Mouse (Mus musculus) ES-Bruce4 (cell line): ENCODE results near the gene Ctdspl. TPM values are rescaled to one million over a fixed set of nuclear protein-coding genes. Genes with fewer than 3 reads are reported as not detected.
A peak's percentile ranks its signal among the peaks of the same experiment; 100 is the strongest.

ENCODE experiments used
- H3K27ac ChIP-seq: 2 replicates; pipeline ENCODE4 v1.5.1; 2012; ENCODE audit warnings: low read length, inconsistent platforms; ENCODE audit not compliant: insufficient read depth
- H3K27me3 ChIP-seq: 2 replicates; pipeline ENCODE4 v1.6.1; 2012; ENCODE audit warnings: mild to moderate bottlenecking, low read length, inconsistent platforms; ENCODE audit not compliant: control insufficient read depth, poor library complexity, insufficient read depth, severe bottlenecking
- H3K36me3 ChIP-seq: 2 replicates; pipeline ENCODE4 v1.6.1; 2012; ENCODE audit warnings: inconsistent platforms, mild to moderate bottlenecking, low read length, moderate library complexity; ENCODE audit not compliant: control insufficient read depth, poor library complexity, insufficient read depth, severe bottlenecking
- H3K4me1 ChIP-seq: one replicate; pipeline ENCODE4 v1.8.1; 2011; ENCODE audit warnings: low read length; ENCODE audit not compliant: control insufficient read depth, insufficient read depth
- H3K4me3 ChIP-seq: 2 replicates; pipeline ENCODE4 v1.5.1; 2011; ENCODE audit warnings: low read depth, mild to moderate bottlenecking, low read length
- H3K9ac ChIP-seq: 2 replicates; pipeline ENCODE4 v1.6.1; 2012; ENCODE audit warnings: low read depth, mild to moderate bottlenecking, inconsistent platforms; ENCODE audit not compliant: poor library complexity, severe bottlenecking
- H3K9me3 ChIP-seq: replicated peaks from 2 replicates; pipeline ENCODE4 v1.6.1; 2012; ENCODE audit warnings: mild to moderate bottlenecking, low read length, inconsistent platforms; ENCODE audit not compliant: control insufficient read depth, poor library complexity, insufficient read depth, severe bottlenecking
- CTCF ChIP-seq: IDR thresholded peaks from one replicate; pipeline ENCODE4 v1.8.1; 2011; ENCODE audit warnings: low read depth, low read length
- EP300 ChIP-seq: IDR thresholded peaks from 2 replicates; pipeline ENCODE4 v1.6.1; 2011; ENCODE audit warnings: low read depth, low read length; ENCODE audit not compliant: insufficient read depth
- POLR2A ChIP-seq: IDR thresholded peaks from one replicate; pipeline ENCODE4 v1.8.1; 2011; ENCODE audit warnings: low read length; ENCODE audit not compliant: insufficient read depth
- polyA plus RNA-seq: library from polyadenylated mRNA; stranded (reverse); fragments of >200 nt; gene quantifications from 2 replicates; pipeline ENCODE4 v1.2.4, GENCODE M21; 2011; ENCODE audit warnings: low read depth; ENCODE audit not compliant: missing spikeins, insufficient read depth, insufficient read length

The Ctdspl gene
- polyA plus RNA-seq, 1 experiment: 20.2 TPM

DNA sequence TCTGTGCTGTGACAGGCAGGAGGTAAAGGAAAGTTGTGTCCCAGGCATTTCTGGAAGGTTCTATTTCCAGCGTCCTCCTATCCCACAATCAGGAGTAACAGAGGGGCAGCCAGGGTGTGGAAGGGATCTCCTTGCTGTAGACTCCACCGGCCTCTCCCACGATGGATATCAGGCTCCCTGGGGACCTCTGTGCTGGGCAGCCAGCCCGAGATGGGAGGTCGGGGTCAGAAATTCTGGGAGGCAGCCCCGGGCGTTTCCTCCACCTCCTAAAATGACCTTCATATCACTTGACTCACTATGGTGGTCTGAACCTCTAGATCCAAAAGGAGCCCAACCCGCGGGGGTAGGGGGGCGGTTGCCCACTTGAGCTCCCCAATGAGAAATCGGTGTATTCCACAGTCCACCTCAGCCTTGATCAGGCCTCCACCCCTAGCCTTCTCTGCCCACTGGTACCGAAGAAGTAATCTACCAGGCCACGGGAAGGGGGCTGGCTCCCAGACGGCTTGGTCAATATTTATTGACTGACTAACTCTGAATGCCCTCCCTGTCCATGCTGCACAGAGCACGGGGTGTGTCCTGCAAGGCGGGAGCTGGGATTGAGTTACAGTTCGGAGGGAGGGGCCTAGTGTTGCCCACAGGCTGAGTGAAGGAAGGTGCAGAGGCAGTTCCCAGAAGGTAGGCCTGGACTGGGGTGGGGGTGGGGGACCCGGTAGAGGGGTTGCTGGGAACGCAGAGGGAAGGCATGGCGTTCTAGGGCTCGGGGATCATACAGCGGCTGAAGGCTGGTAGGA is 126.1 kb downstream of the Ctdspl start, which contains the start of gene Vill:
Vill (plus strand) TSS at position 625 of the 791 bp plus-strand sequence.
- TF ChIP-seq EP300: peak; percentile 79; the same call in 1 of the 2 replicates
- no peak for TF ChIP-seq POLR2A
- H3K27ac ChIP-seq: no peak within 1 kb of the TSS
- H3K9ac ChIP-seq: peak within 1 kb of the TSS; percentile 41
- peak within 1 kb of the TSS; percentile 71 for H3K4me3 ChIP-seq
- H3K36me3 ChIP-seq: no peaks in the 10 kb centered on the region
- peaks cover 4% of the 10 kb centered on the region for H3K4me1 ChIP-seq
- no peaks in the 10 kb centered on the region for H3K27me3 ChIP-seq
- H3K9me3 ChIP-seq: no peaks in the 10 kb centered on the region

DNA sequence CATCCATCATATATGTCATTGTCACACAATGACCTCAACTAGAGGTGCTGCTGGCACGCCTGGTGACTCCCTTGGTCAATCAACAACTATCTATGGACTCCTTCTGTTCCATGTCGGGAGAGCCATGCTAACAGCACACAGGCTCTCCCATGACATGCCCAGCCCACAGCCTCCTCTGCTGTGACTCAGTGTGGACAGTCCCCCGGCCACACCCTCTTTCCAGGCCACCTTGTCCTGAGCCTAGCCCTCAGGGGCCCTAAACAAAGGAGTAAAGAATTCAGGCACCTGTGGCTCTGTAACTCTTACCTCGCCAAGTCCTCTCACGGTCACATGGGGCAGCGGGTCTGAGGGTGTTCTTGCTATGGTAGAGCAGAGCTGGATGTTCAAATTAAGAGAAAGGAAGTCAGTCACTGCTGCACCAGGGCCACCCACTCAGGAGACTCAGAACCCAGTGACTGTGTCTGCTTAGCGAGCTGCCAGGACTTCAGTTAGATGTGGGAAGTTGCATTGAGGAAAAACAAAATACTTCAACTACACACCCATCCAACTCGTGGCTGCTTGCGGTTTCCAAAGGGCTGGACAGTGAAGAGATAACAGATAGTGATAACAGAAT is 127.8 kb downstream of the Ctdspl start:
- Histone ChIP-seq H3K4me1 (peaks cover 4% of the 10 kb centered on the region), H3K36me3 (no peaks in the 10 kb centered on the region), H3K9ac (no peak overlapping the region), H3K27ac (no peak overlapping the region), H3K4me3 (no peak overlapping the region), H3K27me3 (no peaks in the 10 kb centered on the region), H3K9me3 (no peaks in the 10 kb centered on the region)
- TF ChIP-seq EP300: no peak

DNA sequence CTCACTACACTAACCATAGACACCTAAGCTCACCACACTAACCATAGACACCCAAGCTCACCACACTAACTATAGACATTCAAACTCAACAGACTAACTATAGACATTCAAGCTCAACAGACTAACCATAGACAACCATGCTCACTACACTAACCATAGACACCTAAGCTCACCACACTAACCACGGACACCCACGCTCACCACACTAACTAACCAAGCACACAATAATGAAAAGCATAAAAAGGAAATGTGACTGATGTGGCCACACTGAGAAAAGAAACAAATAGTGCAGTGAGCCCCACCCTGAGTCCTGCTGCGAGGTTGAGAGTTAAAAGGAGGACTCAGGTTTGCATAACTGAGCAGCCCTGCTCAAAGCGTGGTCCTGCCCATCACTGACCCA is 129.1 kb downstream of the Ctdspl start:
- Histone ChIP-seq H3K4me1 (peaks cover 4% of the 10 kb centered on the region), H3K36me3 (no peaks in the 10 kb centered on the region), H3K27ac (no peak overlapping the region), H3K9me3 (no peaks in the 10 kb centered on the region), H3K27me3 (no peaks in the 10 kb centered on the region), H3K4me3 (no peak overlapping the region), H3K9ac (no peak overlapping the region)
- no peak for TF ChIP-seq EP300
- no peak for TF ChIP-seq CTCF
- no peak for TF ChIP-seq POLR2A

DNA sequence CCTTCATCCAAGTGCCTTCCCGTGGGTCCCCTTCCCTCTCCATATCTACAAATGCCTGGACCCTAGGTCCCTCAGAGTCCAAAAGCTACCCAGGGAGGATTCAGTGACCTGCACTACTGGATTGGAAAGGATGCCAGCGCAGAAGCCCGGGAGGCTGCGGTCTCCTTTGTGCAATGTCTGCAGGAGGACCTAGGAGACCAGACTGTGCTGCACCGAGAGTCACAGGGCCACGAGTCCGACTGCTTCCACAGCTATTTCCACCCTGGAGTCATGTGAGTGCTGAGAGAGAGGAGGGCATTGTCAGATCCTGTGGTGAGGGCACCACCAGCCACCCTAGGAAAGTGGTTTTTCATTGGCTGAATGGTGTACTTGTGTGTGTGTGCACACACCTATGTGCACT is 132.0 kb downstream of the Ctdspl start:
- H3K27me3 ChIP-seq: no peaks in the 10 kb centered on the region
- no peak for TF ChIP-seq CTCF
- no peak for TF ChIP-seq EP300
- no peak for TF ChIP-seq POLR2A
- no peak overlapping the region for H3K4me3 ChIP-seq
- no peaks in the 10 kb centered on the region for H3K4me1 ChIP-seq
- no peaks in the 10 kb centered on the region for H3K36me3 ChIP-seq
- H3K9ac ChIP-seq: no peak overlapping the region
- H3K9me3 ChIP-seq: no peaks in the 10 kb centered on the region
- H3K27ac ChIP-seq: no peak overlapping the region

DNA sequence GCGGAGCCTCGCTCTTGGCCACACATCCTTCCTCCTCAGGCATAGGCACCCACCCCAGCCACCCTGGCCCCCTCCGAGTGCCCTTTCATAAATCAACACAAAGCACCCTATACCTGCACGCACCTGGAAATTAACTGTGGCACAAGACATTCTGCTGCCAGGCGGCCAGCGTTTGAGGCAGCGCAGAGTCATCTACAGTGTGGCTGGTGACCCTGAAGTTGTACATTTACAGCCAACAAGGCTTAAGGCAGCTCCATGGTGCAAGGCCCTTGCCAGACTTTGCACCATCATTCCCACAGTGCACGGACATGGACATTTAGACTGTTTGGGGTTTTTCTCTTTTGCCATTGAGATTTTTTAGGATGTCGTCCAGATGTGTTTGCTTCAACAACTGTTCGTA is 134.4 kb downstream of the Ctdspl start:
- H3K4me1 ChIP-seq: no peaks in the 10 kb centered on the region
- no peaks in the 10 kb centered on the region for H3K27me3 ChIP-seq
- H3K36me3 ChIP-seq: no peaks in the 10 kb centered on the region
- H3K4me3 ChIP-seq: no peak overlapping the region
- H3K9ac ChIP-seq: no peak overlapping the region
- no peak overlapping the region for H3K27ac ChIP-seq
- no peak for TF ChIP-seq EP300
- TF ChIP-seq POLR2A: no peak
- TF ChIP-seq CTCF: no peak
- H3K9me3 ChIP-seq: no peaks in the 10 kb centered on the region

DNA sequence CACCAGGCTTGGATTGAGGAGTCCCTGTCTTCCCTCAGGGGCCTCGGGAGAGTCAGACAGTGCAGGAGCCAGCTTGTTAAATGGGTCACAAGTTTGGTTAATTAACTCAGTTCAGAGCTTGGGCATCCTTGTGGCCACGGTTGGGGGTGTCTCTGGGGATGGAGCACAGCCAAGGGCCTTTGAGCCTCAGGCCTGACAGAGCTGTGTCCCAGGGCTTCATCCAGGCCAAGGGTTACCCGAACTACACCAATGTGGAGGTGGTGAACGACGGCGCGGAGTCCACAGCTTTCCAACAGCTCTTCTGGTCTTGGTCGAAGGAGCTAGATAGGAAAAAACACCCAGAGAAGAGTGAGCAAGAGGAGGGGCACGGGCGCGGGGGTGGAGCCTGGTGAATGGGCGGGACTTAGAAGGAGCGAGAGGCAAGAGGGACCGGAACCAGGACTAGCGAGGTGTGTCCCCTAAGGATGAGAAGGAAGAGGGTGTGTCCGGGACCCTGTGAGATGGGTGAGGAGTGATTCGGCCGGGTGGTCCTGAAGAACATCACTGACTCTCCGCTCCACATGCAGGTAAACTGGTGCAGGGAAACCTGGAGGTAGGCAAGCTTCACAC is 136.9 kb downstream of the Ctdspl start:
- TF ChIP-seq CTCF (no peak), EP300 (no peak), POLR2A (no peak)
- no peaks in the 10 kb centered on the region for H3K9me3 ChIP-seq
- no peaks in the 10 kb centered on the region for H3K36me3 ChIP-seq
- no peak overlapping the region for H3K9ac ChIP-seq
- no peaks in the 10 kb centered on the region for H3K27me3 ChIP-seq
- no peaks in the 10 kb centered on the region for H3K4me1 ChIP-seq
- peak overlapping the region; percentile 37 for H3K4me3 ChIP-seq
- no peak overlapping the region for H3K27ac ChIP-seq
